Mouse (Mus musculus): Measurements from ENCODE around the gene Selp. TPM values are rescaled to one million over a fixed set of nuclear protein-coding genes. Genes with fewer than 3 reads are reported as not detected.

The Selp gene
- total and polyA plus RNA-seq, 3 experiments = not detected

GRCm38 (mm10) chr1:164076441-164076840, 38.6 kb upstream of the Selp start:
- no peak for DNase-seq (ENCODE audit: low read depth, low spot score)
- peaks cover 11 to 15% of the 10 kb centered on the region in 2 experiments for H3K4me1 ChIP-seq (ENCODE audit: control insufficient read depth in 1 of 2, insufficient read depth in 2 of 2, low read length in 2 of 2)
- no peaks in the 10 kb centered on the region for H3K79me2 ChIP-seq (ENCODE audit: control insufficient read depth, insufficient read depth, low read length, poor library complexity)
- H3K4me3 ChIP-seq (ENCODE audit: control insufficient read depth in 1 of 2, insufficient read depth in 1 of 2, low read depth in 2 of 2, low read length in 2 of 2) = no peak overlapping the region
- TF ChIP-seq POLR2AphosphoS5 (IDR thresholded peaks at IDR 0.05; ENCODE audit: borderline replicate concordance, low read depth, low read length) (no peak), MAX (IDR thresholded peaks at IDR 0.05; ENCODE audit: low read length) (no peak), CTCF (IDR thresholded peaks at IDR 0.05 in 2 of 3, conservative IDR thresholded peaks at IDR 0.05 in 1 of 3; ENCODE audit: control insufficient read depth in 1 of 3, insufficient read depth in 1 of 3, low read depth in 2 of 3, low read length in 3 of 3, poor library complexity in 1 of 3, severe bottlenecking in 1 of 3) (no peak), CHD2 (IDR thresholded peaks at IDR 0.05; ENCODE audit: low read length) (no peak), MEF2A (IDR thresholded peaks at IDR 0.05; ENCODE audit: extremely low read depth, insufficient replicate concordance, low read depth, low read length, poor library complexity, severe bottlenecking) (no peak), GABPA (IDR thresholded peaks at IDR 0.05; ENCODE audit: low read depth, low read length) (no peak), HCFC1 (IDR thresholded peaks at IDR 0.05; ENCODE audit: low read depth, low read length) (no peak), RCOR1 (IDR thresholded peaks at IDR 0.05; ENCODE audit: low read depth, low read length) (no peak), ZC3H11A (IDR thresholded peaks at IDR 0.05; ENCODE audit: low read depth, low read length) (no peak), USF1 (IDR thresholded peaks at IDR 0.05; ENCODE audit: low read depth, low read length) (no peak), USF2 (IDR thresholded peaks at IDR 0.05; ENCODE audit: borderline replicate concordance in 1 of 2, insufficient read depth in 1 of 2, low read depth in 1 of 2, low read length in 2 of 2) (no peak), POLR2AphosphoS2 (IDR thresholded peaks at IDR 0.05; ENCODE audit: low read length) (no peak), E2F4 (IDR thresholded peaks at IDR 0.05; ENCODE audit: borderline replicate concordance, low read depth, low read length) (no peak), MAZ (IDR thresholded peaks at IDR 0.05; ENCODE audit: low read depth, low read length) (no peak), NELFE (IDR thresholded peaks at IDR 0.05; ENCODE audit: low read depth, low read length) (no peak), BHLHE40 (IDR thresholded peaks at IDR 0.05; ENCODE audit: borderline replicate concordance, low read depth, low read length) (no peak), ZNF384 (IDR thresholded peaks at IDR 0.05; ENCODE audit: low read depth, low read length) (no peak), POLR2A (IDR thresholded peaks at IDR 0.05; ENCODE audit: control insufficient read depth in 1 of 2, insufficient read depth in 1 of 2, low read depth in 1 of 2, low read length in 2 of 2, poor library complexity in 1 of 2) (no peak)
- H3K9ac ChIP-seq (ENCODE audit: control insufficient read depth, low read depth, low read length, poor library complexity, severe bottlenecking) = no peak overlapping the region
- H3K27ac ChIP-seq (ENCODE audit: control insufficient read depth, low read depth, low read length) = no peak overlapping the region
- H3K27me3 ChIP-seq (ENCODE audit: control insufficient read depth in 1 of 2, insufficient read depth in 2 of 2, low read length in 2 of 2) = peaks cover 3 to 4% of the 10 kb centered on the region in 2 experiments; a peak in 1 of 4 replicates
- peaks cover 0 to 9% of the 10 kb centered on the region in 2 experiments; a peak in 2 of 4 replicates for H3K36me3 ChIP-seq (ENCODE audit: control insufficient read depth in 1 of 2, insufficient read depth in 2 of 2, low read length in 2 of 2)
- no peaks in the 10 kb centered on the region for H3K9me3 ChIP-seq (replicated peaks; ENCODE audit: insufficient read depth, low read length)

- no peak for TF ChIP-seq GATA1 (IDR thresholded peaks at IDR 0.05; ENCODE audit: low read depth, low read length)
- TF ChIP-seq GABPA (IDR thresholded peaks at IDR 0.05; ENCODE audit: low read depth, low read length) = no peak
- no peak for TF ChIP-seq SMC3 (IDR thresholded peaks at IDR 0.05; ENCODE audit: low read depth, low read length)
- TF ChIP-seq SIN3A (IDR thresholded peaks at IDR 0.05; ENCODE audit: low read length) = no peak
- TF ChIP-seq CHD2 (IDR thresholded peaks at IDR 0.05; ENCODE audit: low read length) = no peak
- TF ChIP-seq CTCF (IDR thresholded peaks at IDR 0.05 in 2 of 3, conservative IDR thresholded peaks at IDR 0.05 in 1 of 3; ENCODE audit: control insufficient read depth in 1 of 3, insufficient read depth in 1 of 3, low read depth in 2 of 3, low read length in 3 of 3, poor library complexity in 1 of 3, severe bottlenecking in 1 of 3) = no peak
- no peak for TF ChIP-seq NRF1 (IDR thresholded peaks at IDR 0.05; ENCODE audit: insufficient read depth, low read depth, low read length, poor library complexity, severe bottlenecking)
- Histone ChIP-seq H3K4me3 (ENCODE audit: control insufficient read depth in 1 of 2, insufficient read depth in 1 of 2, low read depth in 2 of 2, low read length in 2 of 2) (no peak overlapping the region), H3K4me1 (ENCODE audit: control insufficient read depth in 1 of 2, insufficient read depth in 2 of 2, low read length in 2 of 2) (peaks cover 11 to 15% of the 10 kb centered on the region in 2 experiments), H3K36me3 (ENCODE audit: control insufficient read depth in 1 of 2, insufficient read depth in 2 of 2, low read length in 2 of 2) (peaks cover 0 to 9% of the 10 kb centered on the region in 2 experiments; a peak in 2 of 4 replicates), H3K9ac (ENCODE audit: control insufficient read depth, low read depth, low read length, poor library complexity, severe bottlenecking) (no peak overlapping the region), H3K79me2 (ENCODE audit: control insufficient read depth, insufficient read depth, low read length, poor library complexity) (no peaks in the 10 kb centered on the region), H3K27me3 (ENCODE audit: control insufficient read depth in 1 of 2, insufficient read depth in 2 of 2, low read length in 2 of 2) (peaks cover 4% of the 10 kb centered on the region in 2 experiments), H3K27ac (ENCODE audit: control insufficient read depth, low read depth, low read length) (no peak overlapping the region), H3K9me3 (replicated peaks; ENCODE audit: insufficient read depth, low read length) (no peaks in the 10 kb centered on the region)
- no peak for DNase-seq (ENCODE audit: low read depth, low spot score)
Observed at GRCm38 (mm10) chr1:164077031-164077430, 38.0 kb upstream of the Selp start.

Data from MEL (cell line).